Mouse (Mus musculus): ENCODE data around the gene Vtn. TPM values are rescaled to one million over a fixed set of nuclear protein-coding genes. Genes with fewer than 3 reads are reported as not detected.

Gene Vtn
- not detected in 2 replicates for polyA plus RNA-seq (2011; ENCODE audit: insufficient read depth, insufficient read length, low read depth, missing spikeins)

GRCm38 (mm10) chr11:78499004-78499403 is at the start of gene Vtn:
TSS of gene Vtn (plus strand) at chr11:78499091.
- Histone ChIP-seq H3K4me3 (ENCODE audit: low read depth, low read length) (peak within 1 kb of the TSS; percentile 48), H3K36me3 (ENCODE audit: control insufficient read depth, insufficient read depth, low read length, poor library complexity, severe bottlenecking) (no peaks in the 10 kb centered on the region), H3K4me1 (ENCODE audit: control insufficient read depth, insufficient read depth, low read length) (no peaks in the 10 kb centered on the region), H3K9ac (ENCODE audit: low read depth, poor library complexity, severe bottlenecking) (peak within 1 kb of the TSS; percentile 21; the same call in 1 of the 2 replicates), H3K27me3 (ENCODE audit: control insufficient read depth, insufficient read depth, low read length, poor library complexity, severe bottlenecking) (no peaks in the 10 kb centered on the region), H3K9me3 (replicated peaks; ENCODE audit: control insufficient read depth, insufficient read depth, low read length, poor library complexity, severe bottlenecking) (no peaks in the 10 kb centered on the region), H3K27ac (ENCODE audit: insufficient read depth, low read length) (no peak within 1 kb of the TSS)
- TF ChIP-seq CTCF (IDR thresholded peaks at IDR 0.05; ENCODE audit: low read depth, low read length) (no peak), POLR2A (IDR thresholded peaks at IDR 0.05; ENCODE audit: insufficient read depth, low read length) (no peak), EP300 (IDR thresholded peaks at IDR 0.05; ENCODE audit: insufficient read depth, low read depth, low read length) (no peak)

GRCm38 (mm10) chr11:78450337-78450736 is 48.6 kb upstream of the Vtn start:
- H3K9ac ChIP-seq (ENCODE audit: low read depth, poor library complexity, severe bottlenecking) = no peak overlapping the region
- H3K9me3 ChIP-seq (replicated peaks; ENCODE audit: control insufficient read depth, insufficient read depth, low read length, poor library complexity, severe bottlenecking) = no peaks in the 10 kb centered on the region
- no peak overlapping the region for H3K27ac ChIP-seq (ENCODE audit: insufficient read depth, low read length)
- no peaks in the 10 kb centered on the region for H3K36me3 ChIP-seq (ENCODE audit: control insufficient read depth, insufficient read depth, low read length, poor library complexity, severe bottlenecking)
- H3K4me1 ChIP-seq (ENCODE audit: control insufficient read depth, insufficient read depth, low read length) = no peaks in the 10 kb centered on the region
- H3K4me3 ChIP-seq (ENCODE audit: low read depth, low read length) = no peak overlapping the region
- no peak for TF ChIP-seq CTCF (IDR thresholded peaks at IDR 0.05; ENCODE audit: low read depth, low read length)
- no peak for TF ChIP-seq EP300 (IDR thresholded peaks at IDR 0.05; ENCODE audit: insufficient read depth, low read depth, low read length)
- no peak for TF ChIP-seq POLR2A (IDR thresholded peaks at IDR 0.05; ENCODE audit: insufficient read depth, low read length)
- no peaks in the 10 kb centered on the region for H3K27me3 ChIP-seq (ENCODE audit: control insufficient read depth, insufficient read depth, low read length, poor library complexity, severe bottlenecking)

- H3K27ac ChIP-seq (ENCODE audit: insufficient read depth, low read length) = no peak overlapping the region
Observed at GRCm38 (mm10) chr11:78453675-78454074, 45.2 kb upstream of the Vtn start.

GRCm38 (mm10) chr11:78454276-78454675 is 44.6 kb upstream of the Vtn start:
- Histone ChIP-seq H3K4me3 (ENCODE audit: low read depth, low read length) (peak overlapping the region; percentile 43), H3K9ac (ENCODE audit: low read depth, poor library complexity, severe bottlenecking) (peak overlapping the region; percentile 31), H3K27me3 (ENCODE audit: control insufficient read depth, insufficient read depth, low read length, poor library complexity, severe bottlenecking) (no peaks in the 10 kb centered on the region), H3K4me1 (ENCODE audit: control insufficient read depth, insufficient read depth, low read length) (no peaks in the 10 kb centered on the region), H3K9me3 (replicated peaks; ENCODE audit: control insufficient read depth, insufficient read depth, low read length, poor library complexity, severe bottlenecking) (no peaks in the 10 kb centered on the region), H3K27ac (ENCODE audit: insufficient read depth, low read length) (no peak overlapping the region), H3K36me3 (ENCODE audit: control insufficient read depth, insufficient read depth, low read length, poor library complexity, severe bottlenecking) (no peaks in the 10 kb centered on the region)
- TF ChIP-seq POLR2A (IDR thresholded peaks at IDR 0.05; ENCODE audit: insufficient read depth, low read length) = peak; percentile 79
- TF ChIP-seq CTCF (IDR thresholded peaks at IDR 0.05; ENCODE audit: low read depth, low read length) = no peak

More at GRCm38 (mm10) chr11:78453675-78454074, 45.2 kb upstream of the Vtn start:
- Histone ChIP-seq H3K9me3 (replicated peaks; ENCODE audit: control insufficient read depth, insufficient read depth, low read length, poor library complexity, severe bottlenecking) (no peaks in the 10 kb centered on the region), H3K4me1 (ENCODE audit: control insufficient read depth, insufficient read depth, low read length) (no peaks in the 10 kb centered on the region), H3K27me3 (ENCODE audit: control insufficient read depth, insufficient read depth, low read length, poor library complexity, severe bottlenecking) (no peaks in the 10 kb centered on the region), H3K4me3 (ENCODE audit: low read depth, low read length) (peak overlapping the region; percentile 43), H3K36me3 (ENCODE audit: control insufficient read depth, insufficient read depth, low read length, poor library complexity, severe bottlenecking) (no peaks in the 10 kb centered on the region), H3K9ac (ENCODE audit: low read depth, poor library complexity, severe bottlenecking) (peak overlapping the region; percentile 31; the same call in 1 of the 2 replicates)
- TF ChIP-seq POLR2A (IDR thresholded peaks at IDR 0.05; ENCODE audit: insufficient read depth, low read length) = no peak
- TF ChIP-seq CTCF (IDR thresholded peaks at IDR 0.05; ENCODE audit: low read depth, low read length) = peak; percentile 93

- no peak overlapping the region for H3K27ac ChIP-seq (ENCODE audit: insufficient read depth, low read length)
Observed at GRCm38 (mm10) chr11:78455308-78455707, 43.6 kb upstream of the Vtn start.

GRCm38 (mm10) chr11:78458740-78459139 is 40.2 kb upstream of the Vtn start:
- no peak overlapping the region for H3K4me3 ChIP-seq (ENCODE audit: low read depth, low read length)
- H3K36me3 ChIP-seq (ENCODE audit: control insufficient read depth, insufficient read depth, low read length, poor library complexity, severe bottlenecking) = no peaks in the 10 kb centered on the region
- no peaks in the 10 kb centered on the region for H3K9me3 ChIP-seq (replicated peaks; ENCODE audit: control insufficient read depth, insufficient read depth, low read length, poor library complexity, severe bottlenecking)
- no peaks in the 10 kb centered on the region for H3K27me3 ChIP-seq (ENCODE audit: control insufficient read depth, insufficient read depth, low read length, poor library complexity, severe bottlenecking)
- no peaks in the 10 kb centered on the region for H3K4me1 ChIP-seq (ENCODE audit: control insufficient read depth, insufficient read depth, low read length)
- TF ChIP-seq POLR2A (IDR thresholded peaks at IDR 0.05; ENCODE audit: insufficient read depth, low read length) (no peak), EP300 (IDR thresholded peaks at IDR 0.05; ENCODE audit: insufficient read depth, low read depth, low read length) (no peak), CTCF (IDR thresholded peaks at IDR 0.05; ENCODE audit: low read depth, low read length) (no peak)
- no peak overlapping the region for H3K27ac ChIP-seq (ENCODE audit: insufficient read depth, low read length)
- no peak overlapping the region for H3K9ac ChIP-seq (ENCODE audit: low read depth, poor library complexity, severe bottlenecking)

More at GRCm38 (mm10) chr11:78455308-78455707, 43.6 kb upstream of the Vtn start:
- H3K4me3 ChIP-seq (ENCODE audit: low read depth, low read length) = no peak overlapping the region
- H3K27me3 ChIP-seq (ENCODE audit: control insufficient read depth, insufficient read depth, low read length, poor library complexity, severe bottlenecking) = no peaks in the 10 kb centered on the region
- H3K9ac ChIP-seq (ENCODE audit: low read depth, poor library complexity, severe bottlenecking) = no peak overlapping the region
- H3K36me3 ChIP-seq (ENCODE audit: control insufficient read depth, insufficient read depth, low read length, poor library complexity, severe bottlenecking) = no peaks in the 10 kb centered on the region
- no peaks in the 10 kb centered on the region for H3K9me3 ChIP-seq (replicated peaks; ENCODE audit: control insufficient read depth, insufficient read depth, low read length, poor library complexity, severe bottlenecking)
- TF ChIP-seq CTCF (IDR thresholded peaks at IDR 0.05; ENCODE audit: low read depth, low read length) (peak; percentile 2), POLR2A (IDR thresholded peaks at IDR 0.05; ENCODE audit: insufficient read depth, low read length) (no peak)
- no peaks in the 10 kb centered on the region for H3K4me1 ChIP-seq (ENCODE audit: control insufficient read depth, insufficient read depth, low read length)
